ENCODE assay signal across 21 mouse cellular contexts in the genomic region with DNA sequence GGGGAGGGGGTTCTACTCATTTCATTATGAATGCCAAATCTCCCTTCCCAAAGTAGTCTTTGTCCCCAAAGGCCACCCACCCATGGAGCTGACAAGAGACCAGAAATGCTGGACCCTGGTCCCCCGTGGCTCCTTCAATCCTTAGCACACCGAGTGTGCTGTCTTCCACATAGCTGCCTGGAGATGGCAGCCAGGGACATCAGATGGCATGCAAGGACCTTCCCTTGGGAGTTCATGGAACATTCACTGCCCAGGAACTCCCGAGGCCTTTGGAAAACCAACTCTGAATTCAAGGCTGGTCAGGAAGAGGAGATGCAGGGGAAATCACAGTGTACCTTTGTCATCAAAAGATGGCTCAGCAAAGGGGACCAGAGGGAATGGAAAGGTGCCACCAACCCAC.
DNase-seq lines count a peak whose midpoint lies in the region; ATAC-seq lines count a peak whose summit lies in the region.
"Had no signal": no experiment of that assay in that cellular context is flagged by ENCODE, and none has a peak within 500 bp of the region (broad histone marks: within the 10 kb centered on the region; RNA-seq: fewer than 3 reads in every experiment).

No protein-coding gene starts in this region.

- 39% methylated on average over 3 of the region's 3 CpGs for WGBS in heart, embryonic 12.5 days
- WGBS in limb, embryonic 10.5 days = 55% methylated on average over 3 of the region's 3 CpGs

- H3K4me2 ChIP-seq in heart, embryonic 12.5 days = no peak overlapping the region
- H3K4me2 ChIP-seq: embryonic facial prominence, embryonic 15.5 days; heart, embryonic 13.5 days; lung, embryonic 15.5 days; midbrain, embryonic 12.5 days; stomach, embryonic 15.5 days had no signal

- no peak overlapping the region for H3K4me3 ChIP-seq in heart, embryonic 12.5 days
- no peak overlapping the region for H3K4me3 ChIP-seq in limb, embryonic 10.5 days
- H3K4me3 ChIP-seq: embryonic facial prominence, embryonic 15.5 days; heart, embryonic 13.5 days; left cerebral cortex, adult 2 months; lung, embryonic 15.5 days; midbrain, embryonic 12.5 days; stomach, embryonic 15.5 days had no signal

- no peak overlapping the region for H3K9ac ChIP-seq in heart, embryonic 12.5 days
- H3K9ac ChIP-seq: embryonic facial prominence, embryonic 15.5 days; heart, embryonic 13.5 days; lung, embryonic 15.5 days; midbrain, embryonic 12.5 days; stomach, embryonic 15.5 days had no signal

- H3K4me1 ChIP-seq in heart, embryonic 12.5 days (replicated peaks) = peaks cover 5% of the 10 kb centered on the region; the same call in 1 of the 2 replicates
- H3K4me1 ChIP-seq in limb, embryonic 10.5 days = peaks cover 17% of the 10 kb centered on the region
- H3K4me1 ChIP-seq: embryonic facial prominence, embryonic 15.5 days; stomach, embryonic 15.5 days had no signal

- peaks cover 3% of the 10 kb centered on the region; the same call in 1 of the 2 replicates for H3K27me3 ChIP-seq in heart, embryonic 12.5 days (replicated peaks)
- H3K27me3 ChIP-seq in limb, embryonic 10.5 days (ENCODE audit: low read depth, poor library complexity, severe bottlenecking) = peaks cover 100% of the 10 kb centered on the region
- H3K27me3 ChIP-seq: CH12.LX; embryonic facial prominence, embryonic 15.5 days; stomach, embryonic 15.5 days had no signal

- peak; percentile 18 for DNase-seq in adrenal gland, postnatal 14 days
- no peak for DNase-seq in adrenal gland, postnatal 4 days (ENCODE audit: low spot score in 2 of 2)
- DNase-seq in heart, postnatal 10 days = peak; percentile 25 to 27
- peak; percentile 34 for DNase-seq in left cerebral cortex, postnatal 4 days
- no peak for DNase-seq in left cerebral cortex, postnatal 14 days (ENCODE audit: low spot score in 2 of 2)
- peak; percentile 7 for DNase-seq in Muller cell, postnatal 12 days (ENCODE audit: inconsistent ontology term)
- no peak for DNase-seq in limb, embryonic 10.5 days (ENCODE audit: low spot score)
- DNase-seq: cerebellum, adult 2 months; kidney, adult 9 months; right cerebral cortex, adult 18-20 months; spleen, adult 18-20 months; thymus, postnatal 14 days had no signal

- intact Hi-C loops in heart, postnatal 10 days (cut with DNase I) = no loop called here
- intact Hi-C loops in left cerebral cortex, postnatal 4 days (cut with DNase I) = no loop called here
- intact Hi-C loops in left cerebral cortex, postnatal 14 days (cut with DNase I) = no loop called here

- H3K27ac ChIP-seq in heart, embryonic 12.5 days (ENCODE audit: poor library complexity, severe bottlenecking) = no peak overlapping the region
- no peak overlapping the region for H3K27ac ChIP-seq in limb, embryonic 10.5 days
- H3K27ac ChIP-seq: embryonic facial prominence, embryonic 15.5 days; heart, embryonic 13.5 days; left cerebral cortex, adult 2 months; lung, embryonic 15.5 days; midbrain, embryonic 12.5 days; stomach, embryonic 15.5 days had no signal

- no peak for ATAC-seq in heart, embryonic 12.5 days (ENCODE audit: insufficient number of reproducible peaks, low FRiP score)
- ATAC-seq: hindbrain, embryonic 16.5 days had no signal

- H3K9me3 ChIP-seq in heart, embryonic 12.5 days (replicated peaks) = no peaks in the 10 kb centered on the region
- H3K9me3 ChIP-seq in limb, embryonic 10.5 days (replicated peaks) = no peaks in the 10 kb centered on the region
- H3K9me3 ChIP-seq: embryonic facial prominence, embryonic 15.5 days; heart, embryonic 13.5 days; lung, embryonic 15.5 days; midbrain, embryonic 12.5 days; stomach, embryonic 15.5 days had no signal

- no peaks in the 10 kb centered on the region for H3K36me3 ChIP-seq in heart, embryonic 12.5 days
- no peaks in the 10 kb centered on the region for H3K36me3 ChIP-seq in limb, embryonic 10.5 days
- H3K36me3 ChIP-seq: embryonic facial prominence, embryonic 15.5 days; heart, embryonic 13.5 days; lung, embryonic 15.5 days; midbrain, embryonic 12.5 days; stomach, embryonic 15.5 days had no signal

Comparison
In these comparisons a context has a peak if more than half of its experiments do, and no peak if none do; other contexts are left out.
1. DNase-seq: peak in adrenal gland, postnatal 14 days (single experiment), heart, postnatal 10 days (2 of 2), left cerebral cortex, postnatal 4 days (single experiment) and Muller cell, postnatal 12 days (single experiment); none in adrenal gland, postnatal 4 days (0 of 2), left cerebral cortex, postnatal 14 days (0 of 2) and limb, embryonic 10.5 days (single experiment).